Mouse (Mus musculus) cortical plate, adult 2 months (tissue): ENCODE data around the gene Fras1.

Source experiments
- CTCF ChIP-seq: fragments of 200-500 bp; IDR thresholded peaks from 2 replicates; pipeline ENCODE4 v1.5.1; 2011; ENCODE audit warnings: mild to moderate bottlenecking, control low read depth, low read length; ENCODE audit not compliant: insufficient read depth; ENCODE audit errors: extremely low read depth
- POLR2A ChIP-seq: fragments of 200-500 bp; IDR thresholded peaks from 2 replicates; pipeline ENCODE4 v1.6.1; 2011; ENCODE audit warnings: mild to moderate bottlenecking, low read length, control low read depth; ENCODE audit not compliant: insufficient read depth; ENCODE audit errors: extremely low read depth

DNA sequence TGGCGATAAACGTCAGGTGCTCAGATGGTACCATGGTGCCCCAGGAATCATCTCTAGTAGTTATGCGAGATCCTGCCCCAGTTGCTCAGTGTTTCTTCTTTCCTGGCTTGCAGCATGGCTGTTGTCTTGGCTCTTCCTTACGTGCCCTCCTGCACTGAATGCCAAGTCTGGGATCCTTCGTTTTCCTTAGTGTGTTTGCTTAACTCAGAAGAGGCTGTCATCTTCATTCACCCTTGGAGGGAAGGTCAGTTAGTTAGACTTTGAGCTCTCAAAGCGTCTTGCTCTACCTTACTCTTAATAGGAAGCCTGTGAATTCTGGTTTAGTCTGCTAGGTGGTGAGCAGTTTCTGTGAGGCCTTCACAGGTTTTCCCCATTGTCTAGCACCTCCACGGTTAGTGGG lies 73.7 kb downstream of the Fras1 start:
- TF ChIP-seq CTCF = no peak
- TF ChIP-seq POLR2A = no peak
